Mouse (Mus musculus) embryonic stem cell, embryonic (primary cell): Measurements from ENCODE around the gene Lysmd2.

Experiments
- CTCF ChIA-PET, 4 experiments: fragments of 300-600 bp in 2 of 4; fragments of 350-600 bp in 2 of 4; sonication (Branson Sonifier 250); formaldehyde crosslinking; loops; one replicate each; lab custom pipeline; 2022; ENCODE audit warnings: inconsistent platforms in 2 of 4; lab: Charles Lee
- POLR2A ChIA-PET, 4 experiments: fragments of 300-600 bp in 2 of 4; fragments of 350-600 bp in 2 of 4; sonication (Branson Sonifier 250); formaldehyde crosslinking; loops; one replicate each; lab custom pipeline; 2022; ENCODE audit warnings: antibody characterized with exemption in 4 of 4, inconsistent platforms in 1 of 4; lab: Charles Lee

Lysmd2 gene

GRCm38 (mm10) chr9:75676226-75676625 is 50.7 kb downstream of the Lysmd2 start:
- CTCF ChIA-PET: no interaction called here
- POLR2A ChIA-PET: no interaction called here

DNA sequence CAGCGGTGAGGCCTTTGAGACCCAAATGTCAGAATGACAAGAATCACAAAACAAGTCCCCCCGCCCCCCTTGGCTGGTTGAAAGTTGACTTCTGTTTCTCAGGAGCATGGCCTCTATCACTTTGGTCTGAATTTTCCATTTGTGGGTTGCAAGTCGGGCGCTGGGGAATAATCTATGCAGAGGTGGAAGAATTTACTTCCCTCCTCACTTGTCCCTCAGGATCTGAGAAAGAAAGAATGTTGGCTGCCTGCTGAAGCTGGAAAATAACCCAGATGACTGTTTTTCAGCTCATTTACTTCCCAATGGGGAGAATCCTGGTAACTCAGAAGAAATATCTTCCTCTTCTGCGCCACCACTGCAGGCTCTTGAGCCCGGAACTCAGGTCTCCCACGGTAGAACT is 52.8 kb downstream of the Lysmd2 start:
- CTCF ChIA-PET: no interaction called here
- POLR2A ChIA-PET: no interaction called here

DNA sequence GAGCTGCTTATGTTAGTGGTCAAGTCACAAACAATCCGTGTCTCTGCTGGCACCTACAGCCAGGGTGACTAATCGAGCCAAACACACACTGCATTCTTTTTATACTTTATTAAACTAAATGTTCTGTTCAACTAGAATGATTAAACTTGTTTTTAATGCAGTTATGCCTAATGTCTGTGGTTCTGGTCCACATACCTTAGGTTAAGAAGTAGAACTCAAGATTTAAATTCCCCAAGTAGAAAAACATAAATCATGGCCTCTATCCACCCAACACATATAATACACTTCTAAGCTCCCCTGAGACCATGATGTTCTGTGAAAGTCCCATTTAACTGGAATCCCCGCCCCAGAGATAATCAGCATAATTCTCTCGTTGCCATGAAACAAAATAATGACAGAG is 54.1 kb downstream of the Lysmd2 start:
- ChIA-PET POLR2A (no interaction called here), CTCF (no interaction called here)

- ChIA-PET POLR2A (no interaction called here), CTCF (no interaction called here)
These were observed 55.1 kb downstream of the Lysmd2 start for GRCm38 (mm10) chr9:75680606-75681005.

DNA sequence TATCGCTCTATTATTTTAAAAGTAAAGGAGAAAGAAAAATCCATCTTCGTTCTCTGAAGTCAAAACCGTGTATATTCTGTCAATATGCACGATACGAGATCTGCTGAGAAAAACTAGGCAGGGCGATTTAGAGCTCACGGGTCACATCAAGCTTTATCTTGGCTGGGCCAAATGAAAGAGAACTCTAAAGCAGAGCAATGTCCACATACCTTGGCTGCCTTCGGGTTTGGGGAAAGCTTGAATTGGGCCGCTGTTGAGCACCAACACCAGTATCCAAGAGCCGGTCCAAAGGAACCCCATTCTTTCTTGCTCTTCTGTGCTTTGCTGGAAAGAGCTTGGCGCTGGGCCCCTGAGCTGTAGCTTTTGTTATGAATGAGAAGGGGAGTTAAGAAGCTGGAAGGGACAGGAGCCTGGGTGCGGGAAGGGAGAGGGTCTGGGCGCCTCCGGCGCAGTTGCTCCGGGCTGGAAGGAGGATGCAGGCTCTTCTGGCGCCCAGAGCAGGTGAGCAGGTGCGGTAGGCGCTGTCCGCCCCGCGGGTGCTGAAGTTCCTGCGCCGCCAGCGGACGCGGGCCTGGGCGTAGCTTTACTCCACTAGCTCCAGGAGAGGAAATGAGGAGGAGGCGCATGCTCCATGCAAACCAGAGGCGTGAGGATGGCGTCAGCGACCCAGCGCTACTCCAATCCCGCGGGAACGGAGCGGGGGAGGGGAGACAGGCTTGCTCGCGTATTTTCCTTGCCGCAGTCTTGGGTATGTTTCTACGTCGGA is 58.1 kb downstream of the Lysmd2 start, which contains the start of gene Scg3:
Gene Scg3, minus strand, starts transcription at position 631 of the 766 bp plus-strand sequence.
- POLR2A ChIA-PET: interaction anchor here (0.6 to 1.0 kb wide), 10 partner anchors 10 to 1089 kb away, joined by 3 to 5 read pairs (median 4); partner anchors contain the start of genes Lysmd2 (in 1 of the 4) and Tmod2 (in 1 of the 4)
- CTCF ChIA-PET: interaction anchor here (0.5 to 0.7 kb wide), 4 partner anchors 14 to 683 kb away, joined by 3 to 6 read pairs (median 3); partner anchors contain the start of gene Lysmd2 (in 1 of the 4)

GRCm38 (mm10) chr9:75684292-75684691 is 58.8 kb downstream of the Lysmd2 start:
- ChIA-PET CTCF (interaction anchor here in 2 of 4 experiments (0.5 to 0.7 kb wide), 2 partner anchors 14 to 58 kb away, joined by 3 to 6 read pairs; partner anchors contain the start of gene Lysmd2 (in 1 of the 2)), POLR2A (interaction anchor here in 2 of 4 experiments (0.6 to 1.0 kb wide), 4 partner anchors 12 to 1845 kb away, joined by 3 to 5 read pairs (median 4); partner anchors contain the start of gene Lysmd2 (in 1 of the 2))

DNA sequence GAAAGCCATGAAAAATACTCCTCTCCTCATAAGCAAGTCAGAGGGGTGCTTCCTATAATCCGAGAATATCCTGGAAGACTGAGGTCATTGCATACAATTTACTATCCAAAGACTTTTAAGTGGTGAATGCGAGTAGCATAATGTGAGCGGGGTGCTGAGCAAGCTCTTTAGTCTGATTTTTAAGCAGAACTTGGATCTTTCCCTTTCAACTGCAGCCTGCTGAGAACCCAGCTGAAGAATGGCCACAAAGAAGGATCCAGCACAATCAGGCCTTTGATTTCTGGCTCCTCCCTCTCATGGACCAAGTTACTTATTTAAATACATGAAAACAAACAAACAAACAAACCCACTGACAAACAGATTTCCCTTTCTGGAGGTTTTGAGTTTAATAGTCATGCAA is 59.2 kb downstream of the Lysmd2 start:
- ChIA-PET CTCF (no interaction called here), POLR2A (interaction anchor here in 1 of 4 experiments (0.6 kb wide), 1 partner anchor 1845 kb away, joined by 4 read pairs; no protein-coding TSS in a partner anchor)
